Mouse (Mus musculus) liver, postnatal 0 days (tissue): ENCODE measurements around the gene Zfp78.

Experiments
- CTCF ChIP-seq: sonication (generic); IDR thresholded peaks from 2 replicates; pipeline ENCODE4 v1.5.1; 2016; ENCODE audit warnings: antibody characterized with exemption, low read depth
- EP300 ChIP-seq: IDR thresholded peaks from 2 replicates; pipeline ENCODE4 v1.6.1; 2016; ENCODE audit warnings: antibody characterized with exemption, low read depth, mild to moderate bottlenecking

DNA sequence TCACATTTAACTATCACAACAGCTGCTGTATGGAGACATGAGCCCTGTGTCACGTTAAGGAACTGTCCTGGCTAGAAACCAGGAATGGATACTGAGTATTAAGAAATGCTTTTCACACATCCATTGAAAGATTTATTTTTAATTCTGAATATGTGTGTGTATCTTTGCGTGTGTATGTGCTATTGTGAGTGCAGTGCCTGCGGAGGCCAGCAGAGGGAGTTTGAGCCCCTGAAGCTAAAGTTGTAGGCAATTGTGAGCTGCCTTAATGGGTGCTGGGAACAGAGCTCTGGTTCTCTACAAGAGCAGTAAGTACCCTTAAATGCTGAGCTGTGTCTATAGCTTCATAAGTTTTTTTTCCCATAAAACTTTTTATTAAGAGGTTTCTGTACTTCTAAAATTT is 66.3 kb downstream of the Zfp78 start:
- TF ChIP-seq CTCF (0 out of 2 replicates have a peak, but pooled peaks have one; percentile 30), EP300 (no peak)
